In the genomic region with DNA sequence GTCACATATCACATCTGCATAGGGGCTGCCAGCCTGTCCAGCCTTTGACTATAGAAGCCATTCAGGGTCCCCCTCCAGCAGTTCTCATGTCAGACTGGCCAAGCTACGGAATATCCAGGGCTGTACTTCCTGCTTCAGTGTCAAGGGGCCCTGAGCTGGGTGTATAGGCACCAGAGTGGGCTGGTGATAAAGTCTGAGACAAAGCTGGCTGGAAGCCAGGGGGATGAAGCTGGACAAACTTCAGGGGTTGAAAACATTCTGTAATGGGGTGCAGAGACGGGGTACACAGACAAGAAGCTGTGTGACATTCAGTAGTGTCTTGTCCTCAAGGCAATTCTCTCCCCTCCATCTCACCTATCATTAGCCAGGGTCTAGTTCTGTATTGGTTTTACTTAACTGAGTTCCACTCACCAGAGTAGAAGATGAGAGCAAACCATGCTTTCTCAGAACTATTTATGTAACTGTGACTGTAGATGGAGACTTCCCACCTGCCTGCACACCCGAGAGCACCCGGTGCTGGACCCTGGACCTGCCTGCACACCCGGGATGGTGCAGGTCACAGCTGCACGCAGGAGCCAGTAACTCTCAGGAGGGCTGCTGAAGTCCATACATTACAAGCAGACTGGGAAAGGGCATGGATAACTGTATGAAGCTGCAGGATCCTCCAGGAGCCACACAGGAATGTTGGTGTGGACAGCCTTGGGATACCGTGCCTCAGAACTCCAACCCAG, we compare ENCODE assay signal across 9 mouse cellular contexts. TPM values are rescaled to one million over a fixed set of nuclear protein-coding genes. Genes with fewer than 3 reads are reported as not detected.
DNase-seq lines count a peak whose midpoint lies in the region; ATAC-seq and TF ChIP-seq lines count a peak whose summit lies in the region.
"Had no signal": no experiment of that assay in that cellular context is flagged by ENCODE, and none has a peak within 500 bp of the region (broad histone marks: within the 10 kb centered on the region; RNA-seq: fewer than 3 reads in every experiment).

No protein-coding gene starts in this region.

- H3K9me3 ChIP-seq in MEL (replicated peaks; ENCODE audit: insufficient read depth, low read length): no peaks in the 10 kb centered on the region
- H3K9me3 ChIP-seq in intestine, embryonic 15.5 days: no peaks in the 10 kb centered on the region
- no peaks in the 10 kb centered on the region for H3K9me3 ChIP-seq in liver, postnatal 0 days (ENCODE audit: low read length)

- peaks cover 12 to 30% of the 10 kb centered on the region in 2 experiments for H3K4me1 ChIP-seq in MEL (ENCODE audit: control insufficient read depth in 1 of 2, insufficient read depth in 2 of 2, low read length in 2 of 2)
- H3K4me1 ChIP-seq in intestine, embryonic 15.5 days (replicated peaks): peaks cover 31% of the 10 kb centered on the region
- peaks cover 31% of the 10 kb centered on the region for H3K4me1 ChIP-seq in liver, postnatal 0 days (ENCODE audit: insufficient read depth)

- peak; percentile 20 for DNase-seq in gastrocnemius, postnatal 10 days
- no peak for DNase-seq in gastrocnemius, adult 18-20 months (ENCODE audit: low spot score)
- peak; percentile 81 for DNase-seq in MEL (ENCODE audit: low read depth, low spot score)
- peak; percentile 52 for DNase-seq in liver, postnatal 0 days
- no peak for DNase-seq in right cerebral cortex, adult 2 months (ENCODE audit: low spot score in 2 of 2)
- no peak for DNase-seq in cerebellum, postnatal 14 days

- H3K4me3 ChIP-seq in MEL (ENCODE audit: control insufficient read depth in 1 of 2, insufficient read depth in 1 of 2, low read depth in 2 of 2, low read length in 2 of 2): peak overlapping the region; percentile 36 to 86
- peak overlapping the region; percentile 47 for H3K4me3 ChIP-seq in intestine, embryonic 15.5 days (replicated peaks)
- peak overlapping the region; percentile 71 for H3K4me3 ChIP-seq in liver, postnatal 0 days (ENCODE audit: low read depth, low read length)

- H3K36me3 ChIP-seq in MEL (ENCODE audit: control insufficient read depth in 1 of 2, insufficient read depth in 2 of 2, low read length in 2 of 2): peaks cover 0 to 23% of the 10 kb centered on the region in 2 experiments; a peak in 3 of 4 replicates
- H3K36me3 ChIP-seq in intestine, embryonic 15.5 days: no peaks in the 10 kb centered on the region
- peaks cover 35% of the 10 kb centered on the region for H3K36me3 ChIP-seq in liver, postnatal 0 days (replicated peaks; ENCODE audit: insufficient read depth, low read length)

- no peaks in the 10 kb centered on the region for H3K27me3 ChIP-seq in MEL (ENCODE audit: control insufficient read depth in 1 of 2, insufficient read depth in 2 of 2, low read length in 2 of 2)
- no peaks in the 10 kb centered on the region for H3K27me3 ChIP-seq in intestine, embryonic 15.5 days (replicated peaks)
- H3K27me3 ChIP-seq in liver, postnatal 0 days (ENCODE audit: insufficient read depth, low read length): no peaks in the 10 kb centered on the region

- H3K4me2 ChIP-seq in intestine, embryonic 15.5 days (replicated peaks): peak overlapping the region; percentile 86
- peak overlapping the region; percentile 72 for H3K4me2 ChIP-seq in liver, postnatal 0 days (ENCODE audit: low read depth, low read length)

- TF ChIP-seq POLR2A in MEL (IDR thresholded peaks at IDR 0.05; ENCODE audit: control insufficient read depth in 1 of 2, insufficient read depth in 1 of 2, low read depth in 1 of 2, low read length in 2 of 2, poor library complexity in 1 of 2): no peak

- peak; percentile 49 for ATAC-seq in intestine, embryonic 15.5 days
- ATAC-seq in liver, postnatal 0 days: no peak
- ATAC-seq in granulocyte monocyte progenitor cell, adult 5-6 weeks (replicated peaks; ENCODE audit: poor library complexity, severe bottlenecking): no peak

- no peak for TF ChIP-seq RAD21 in MEL (IDR thresholded peaks at IDR 0.05; ENCODE audit: low read depth, low read length)

- peak overlapping the region; percentile 13 for H3K27ac ChIP-seq in MEL (ENCODE audit: control insufficient read depth, low read depth, low read length)
- peak overlapping the region; percentile 80 for H3K27ac ChIP-seq in intestine, embryonic 15.5 days
- peak overlapping the region; percentile 92 for H3K27ac ChIP-seq in liver, postnatal 0 days (ENCODE audit: low read depth)

- H3K79me2 ChIP-seq in MEL (ENCODE audit: control insufficient read depth, insufficient read depth, low read length, poor library complexity): peaks cover 16% of the 10 kb centered on the region; the same call in 1 of the 2 replicates

- WGBS in intestine, embryonic 15.5 days: 21% methylated on average over 7 of the region's 7 CpGs
- WGBS in liver, postnatal 0 days (ENCODE audit: insufficient replicate concordance): 8% methylated on average over 7 of the region's 7 CpGs

- H3K9ac ChIP-seq in MEL (ENCODE audit: control insufficient read depth, low read depth, low read length, poor library complexity, severe bottlenecking): peak overlapping the region; percentile 89
- peak overlapping the region; percentile 54 for H3K9ac ChIP-seq in intestine, embryonic 15.5 days
- peak overlapping the region; percentile 79 for H3K9ac ChIP-seq in liver, postnatal 0 days (replicated peaks)

- TF ChIP-seq EP300 in MEL (IDR thresholded peaks at IDR 0.05; ENCODE audit: low read depth in 1 of 2, low read length in 2 of 2): no peak; a peak in 1 of 4 replicates
- no peak for TF ChIP-seq EP300 in liver, postnatal 0 days (IDR thresholded peaks at IDR 0.05; ENCODE audit: low read depth)

- no peak for TF ChIP-seq CTCF in MEL (IDR thresholded peaks at IDR 0.05 in 2 of 3, conservative IDR thresholded peaks at IDR 0.05 in 1 of 3; ENCODE audit: control insufficient read depth in 1 of 3, insufficient read depth in 1 of 3, low read depth in 2 of 3, low read length in 3 of 3, poor library complexity in 1 of 3, severe bottlenecking in 1 of 3)
- no peak for TF ChIP-seq CTCF in liver, postnatal 0 days (IDR thresholded peaks at IDR 0.05; ENCODE audit: low read depth)

TF ChIP-seq in MEL, 35 proteins besides CTCF, POLR2A, EP300 and RAD21 (continues in another document):
- TF ChIP-seq SMC3 (IDR thresholded peaks at IDR 0.05; ENCODE audit: low read depth, low read length): peak; percentile 19; the same call in 1 of the 2 replicates
- TF ChIP-seq ETS1 (IDR thresholded peaks at IDR 0.05; ENCODE audit: low read depth, low read length): peak; percentile 62

RNA-seq across cellular contexts. Expression of gene Irgm1, which starts 1.9 kb away (rescaled TPM):
- 1 to 10 TPM; 5.9 to 7.0 TPM for total RNA-seq in gastrocnemius, postnatal 10 days (2021)
- 10 to 100 TPM; 12.9 to 15.7 TPM for total RNA-seq in gastrocnemius, adult 18-20 months (2021)
- 7.5 and 10.7 TPM in 2 replicates for total RNA-seq in MEL (2012; rRNA removed)
- 10 to 100 TPM in 1 of 2 experiments, not detected in 1; 10.0 TPM for polyA plus RNA-seq in MEL (2012; ENCODE audit: insufficient read depth in 1 of 2, insufficient read length in 2 of 2, low read depth in 1 of 2, low replicate concordance in 2 of 2, missing spikeins in 1 of 2)
- polyA plus RNA-seq in intestine, embryonic 15.5 days (2015; fragmentation: Nextera tagmentation; extraction: Ambion mirVana): 16.0 and 16.4 TPM in 2 replicates
- 42.7 and 44.1 TPM in 2 replicates for polyA plus RNA-seq in liver, postnatal 0 days (2015; fragmentation: Nextera tagmentation; extraction: Ambion mirVana)
- total RNA-seq in granulocyte monocyte progenitor cell, adult 5-6 weeks (2014; fragmentation: Nextera tagmentation): 27.7 and 45.0 TPM in 2 replicates
- 22.1 and 23.6 TPM in 2 replicates for total RNA-seq in granulocyte monocyte progenitor cell, adult 5-6 weeks (2017)

RNA-seq across cellular contexts. Expression of gene Gm5431, which starts 32.5 kb away (rescaled TPM):
- under 1 TPM; 0.49 to 0.52 TPM for total RNA-seq in gastrocnemius, postnatal 10 days (2021)
- under 1 TPM; 0.43 to 0.52 TPM for total RNA-seq in gastrocnemius, adult 18-20 months (2021)
- not detected in 2 replicates for total RNA-seq in MEL (2012; rRNA removed)
- polyA plus RNA-seq in MEL (2012; ENCODE audit: insufficient read depth in 1 of 2, insufficient read length in 2 of 2, low read depth in 1 of 2, low replicate concordance in 2 of 2, missing spikeins in 1 of 2): under 1 TPM in 1 of 2 experiments, not detected in 1; 0.04 TPM
- polyA plus RNA-seq in intestine, embryonic 15.5 days (2015; fragmentation: Nextera tagmentation; extraction: Ambion mirVana): 0.23 and 0.30 TPM in 2 replicates
- polyA plus RNA-seq in liver, postnatal 0 days (2015; fragmentation: Nextera tagmentation; extraction: Ambion mirVana): 0.66 and 0.86 TPM in 2 replicates
- 0.58 and 1.2 TPM in 2 replicates for total RNA-seq in granulocyte monocyte progenitor cell, adult 5-6 weeks (2014; fragmentation: Nextera tagmentation)
- 0.22 and 1.3 TPM in 2 replicates for total RNA-seq in granulocyte monocyte progenitor cell, adult 5-6 weeks (2017)
- total RNA-seq: ES-E14 had no signal

RNA-seq across cellular contexts. Expression of gene Gm12184, which starts 43.1 kb away (rescaled TPM):
- total RNA-seq in gastrocnemius, postnatal 10 days (2021): 1 to 10 TPM; 1.8 to 3.6 TPM
- 1 to 10 TPM; 1.8 to 2.5 TPM for total RNA-seq in gastrocnemius, adult 18-20 months (2021)
- total RNA-seq in MEL (2012; rRNA removed): 7.1 and 10.9 TPM in 2 replicates
- 10 to 100 TPM in 1 of 2 experiments, not detected in 1; 15.3 TPM for polyA plus RNA-seq in MEL (2012; ENCODE audit: insufficient read depth in 1 of 2, insufficient read length in 2 of 2, low read depth in 1 of 2, low replicate concordance in 2 of 2, missing spikeins in 1 of 2)
- polyA plus RNA-seq in intestine, embryonic 15.5 days (2015; fragmentation: Nextera tagmentation; extraction: Ambion mirVana): 3.7 and 5.4 TPM in 2 replicates
- 4.9 and 5.0 TPM in 2 replicates for polyA plus RNA-seq in liver, postnatal 0 days (2015; fragmentation: Nextera tagmentation; extraction: Ambion mirVana)
- total RNA-seq in granulocyte monocyte progenitor cell, adult 5-6 weeks (2014; fragmentation: Nextera tagmentation): 2.9 and 10.5 TPM in 2 replicates
- total RNA-seq in granulocyte monocyte progenitor cell, adult 5-6 weeks (2017): 14.2 and 35.9 TPM in 2 replicates

RNA-seq across cellular contexts. Expression of gene Trim7, which starts 43.6 kb away (rescaled TPM):
- total RNA-seq in gastrocnemius, postnatal 10 days (2021): 100 to 1,000 TPM; 107 to 110 TPM
- total RNA-seq in gastrocnemius, adult 18-20 months (2021): 10 to 100 TPM; 34.7 to 41.9 TPM
- 0.72 and 0.81 TPM in 2 replicates for total RNA-seq in MEL (2012; rRNA removed)
- polyA plus RNA-seq in MEL (2012; ENCODE audit: insufficient read depth in 1 of 2, insufficient read length in 2 of 2, low read depth in 1 of 2, low replicate concordance in 2 of 2, missing spikeins in 1 of 2): 1 to 10 TPM in 1 of 2 experiments, not detected in 1; 1.3 TPM
- 1.1 and 2.7 TPM in 2 replicates for polyA plus RNA-seq in intestine, embryonic 15.5 days (2015; fragmentation: Nextera tagmentation; extraction: Ambion mirVana)
- 0.48 and 0.52 TPM in 2 replicates for polyA plus RNA-seq in liver, postnatal 0 days (2015; fragmentation: Nextera tagmentation; extraction: Ambion mirVana)
- total RNA-seq in granulocyte monocyte progenitor cell, adult 5-6 weeks (2014; fragmentation: Nextera tagmentation): not detected in 2 replicates
- 0.30 and 0.41 TPM in 2 replicates for total RNA-seq in granulocyte monocyte progenitor cell, adult 5-6 weeks (2017)

RNA-seq across cellular contexts. Expression of gene Trim41, which starts 52.4 kb away (rescaled TPM):
- 10 to 100 TPM; 22.2 to 22.8 TPM for total RNA-seq in gastrocnemius, postnatal 10 days (2021)
- total RNA-seq in gastrocnemius, adult 18-20 months (2021): 10 to 100 TPM; 15.7 to 22.6 TPM
- total RNA-seq in MEL (2012; rRNA removed): 31.6 and 37.0 TPM in 2 replicates
- polyA plus RNA-seq in MEL (2012; ENCODE audit: insufficient read depth in 1 of 2, insufficient read length in 2 of 2, low read depth in 1 of 2, low replicate concordance in 2 of 2, missing spikeins in 1 of 2): 10 to 100 TPM; 56.4 to 76.3 TPM
- polyA plus RNA-seq in intestine, embryonic 15.5 days (2015; fragmentation: Nextera tagmentation; extraction: Ambion mirVana): 4.1 and 6.4 TPM in 2 replicates
- 2.2 and 2.3 TPM in 2 replicates for polyA plus RNA-seq in liver, postnatal 0 days (2015; fragmentation: Nextera tagmentation; extraction: Ambion mirVana)
- total RNA-seq in granulocyte monocyte progenitor cell, adult 5-6 weeks (2014; fragmentation: Nextera tagmentation): 17.1 and 24.2 TPM in 2 replicates
- total RNA-seq in granulocyte monocyte progenitor cell, adult 5-6 weeks (2017): 39.4 and 50.8 TPM in 2 replicates

Comparison
In these comparisons a context has a peak if more than half of its experiments do, and no peak if none do; other contexts are left out.
1. DNase-seq: peak in gastrocnemius, postnatal 10 days (single experiment), MEL (single experiment) and liver, postnatal 0 days (single experiment); none in gastrocnemius, adult 18-20 months (single experiment), right cerebral cortex, adult 2 months (0 of 2) and cerebellum, postnatal 14 days (0 of 2).
2. H3K27ac ChIP-seq: peak in every context shown above with its lines; median percentile 92 in liver, postnatal 0 days; 80 in intestine, embryonic 15.5 days; 13 in MEL.
3. Peak in every context shown above with its lines, with median percentiles within 50 percentile points of each other: H3K4me3 ChIP-seq and H3K9ac ChIP-seq.